Mouse (Mus musculus): ENCODE data around the gene Grik1. TPM values are rescaled to one million over a fixed set of nuclear protein-coding genes. Genes with fewer than 3 reads are reported as not detected.

Grik1 gene
- polyA plus RNA-seq, 1 experiment: not detected

DNA sequence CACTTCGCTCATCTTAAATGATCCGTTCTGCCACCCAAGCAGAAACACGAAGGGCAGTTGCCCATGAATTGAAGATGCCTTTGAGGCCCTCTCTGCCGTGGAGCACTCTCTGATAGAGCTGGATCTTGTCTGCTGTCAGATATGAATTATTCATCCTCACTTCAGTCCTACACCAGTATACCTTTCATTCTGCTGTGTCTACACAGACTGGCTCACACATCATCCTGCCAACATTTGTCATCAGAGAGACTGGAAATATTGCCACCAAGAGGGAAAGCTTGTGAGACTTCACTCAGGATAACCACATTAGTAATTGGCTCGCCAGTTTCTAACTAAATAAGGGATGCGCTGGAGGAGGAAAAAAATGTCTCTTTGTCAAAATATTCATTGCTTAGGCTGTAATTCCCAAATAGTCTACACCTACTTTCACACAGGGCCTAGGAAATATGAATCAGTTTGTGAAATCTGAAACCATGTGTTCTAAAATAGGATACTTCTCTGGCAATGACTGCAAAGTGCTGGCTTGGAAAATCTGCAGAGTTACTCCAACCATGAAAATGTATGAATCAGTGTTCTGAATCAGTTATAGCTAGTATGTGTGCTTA, 102.5 kb downstream of the Grik1 start:
- TF ChIP-seq USF1 (IDR thresholded peaks at IDR 0.05; ENCODE audit: low read depth) (no peak), FOSL1 (IDR thresholded peaks at IDR 0.05; ENCODE audit: insufficient read depth, low read length, poor library complexity, severe bottlenecking) (no peak), MYOG (IDR thresholded peaks at IDR 0.05; ENCODE audit: control insufficient read depth, extremely low read depth, insufficient read length) (no peak), CTCF (IDR thresholded peaks at IDR 0.05; ENCODE audit: control insufficient read depth, insufficient read depth, insufficient read length) (no peak), MYOD1 (IDR thresholded peaks at IDR 0.05; ENCODE audit: control insufficient read depth, insufficient read length, low read depth) (no peak), CEBPB (IDR thresholded peaks at IDR 0.05; ENCODE audit: low read depth) (no peak), MAX (IDR thresholded peaks at IDR 0.05) (no peak)

DNA sequence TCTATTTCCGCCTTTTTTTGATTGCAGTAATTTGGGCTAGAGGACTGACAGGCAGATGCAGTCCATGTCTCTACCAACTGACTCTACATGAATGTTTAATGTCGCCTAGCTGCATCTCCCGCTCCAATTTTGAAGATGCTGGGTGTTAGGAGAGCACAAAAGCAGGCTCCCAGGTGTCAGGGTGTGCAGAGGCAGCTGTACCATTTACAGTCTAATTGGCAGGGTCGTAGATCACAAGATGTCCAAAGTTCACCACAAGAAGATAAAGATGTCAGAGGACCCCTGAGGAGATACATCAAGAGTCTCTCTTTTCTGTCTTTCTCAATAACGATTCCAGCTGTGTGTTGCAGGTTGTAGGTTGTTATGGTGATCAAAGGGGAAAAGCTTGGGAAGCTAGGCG, 111.3 kb downstream of the Grik1 start:
- Histone ChIP-seq H3K79me2 (ENCODE audit: control insufficient read depth, insufficient read depth) (no peaks in the 10 kb centered on the region), H3K36me3 (ENCODE audit: control insufficient read depth, insufficient read depth) (no peaks in the 10 kb centered on the region), H3K27me3 (ENCODE audit: control insufficient read depth, insufficient read depth, insufficient read length) (no peaks in the 10 kb centered on the region), H3K79me3 (ENCODE audit: low read depth) (no peaks in the 10 kb centered on the region), H3K4me3 (ENCODE audit: insufficient read depth, poor library complexity, severe bottlenecking) (no peak overlapping the region), H3ac (ENCODE audit: control insufficient read depth, insufficient read length, low read depth) (no peak overlapping the region)
- TF ChIP-seq CTCF (IDR thresholded peaks at IDR 0.05; ENCODE audit: control insufficient read depth, insufficient read depth, insufficient read length) (no peak), MAX (IDR thresholded peaks at IDR 0.05) (no peak), MYOG (IDR thresholded peaks at IDR 0.05; ENCODE audit: control insufficient read depth, extremely low read depth, insufficient read length) (no peak), FOSL1 (IDR thresholded peaks at IDR 0.05; ENCODE audit: insufficient read depth, low read length, poor library complexity, severe bottlenecking) (no peak), CEBPB (IDR thresholded peaks at IDR 0.05; ENCODE audit: low read depth) (no peak), MYOD1 (IDR thresholded peaks at IDR 0.05; ENCODE audit: control insufficient read depth, insufficient read length, low read depth) (no peak), USF1 (IDR thresholded peaks at IDR 0.05; ENCODE audit: low read depth) (no peak)

More for the DNA sequence above, 102.5 kb downstream of the Grik1 start:
- Histone ChIP-seq H3K27me3 (ENCODE audit: control insufficient read depth, insufficient read depth, insufficient read length) (no peaks in the 10 kb centered on the region), H3K4me3 (ENCODE audit: insufficient read depth, poor library complexity, severe bottlenecking) (no peak overlapping the region), H3K36me3 (ENCODE audit: control insufficient read depth, insufficient read depth) (no peaks in the 10 kb centered on the region), H3K79me2 (ENCODE audit: control insufficient read depth, insufficient read depth) (no peaks in the 10 kb centered on the region), H3K79me3 (ENCODE audit: low read depth) (no peaks in the 10 kb centered on the region), H3ac (ENCODE audit: control insufficient read depth, insufficient read length, low read depth) (no peak overlapping the region)

DNA sequence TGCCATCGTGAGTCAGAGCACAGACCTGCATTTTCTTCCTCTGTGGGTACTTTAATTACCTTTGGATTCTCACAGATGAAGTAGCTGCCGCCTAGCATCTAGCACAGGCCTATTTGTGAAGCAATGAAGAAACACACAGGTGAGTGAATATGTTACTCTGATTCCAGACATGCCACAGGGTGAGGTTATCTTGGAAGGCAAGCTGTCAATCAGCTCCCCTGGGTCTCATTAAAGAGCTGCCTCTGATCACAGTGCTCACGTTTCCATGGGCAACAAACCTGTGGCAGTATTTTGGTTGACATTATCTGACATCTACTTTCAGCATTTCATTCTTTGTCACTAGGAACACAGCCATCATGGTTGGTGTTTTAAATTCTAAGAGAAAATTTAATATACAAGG, 112.7 kb downstream of the Grik1 start:
- no peaks in the 10 kb centered on the region for H3K79me3 ChIP-seq (ENCODE audit: low read depth)
- TF ChIP-seq MYOG (IDR thresholded peaks at IDR 0.05; ENCODE audit: control insufficient read depth, extremely low read depth, insufficient read length) (no peak), CEBPB (IDR thresholded peaks at IDR 0.05; ENCODE audit: low read depth) (no peak)
- no peaks in the 10 kb centered on the region for H3K79me2 ChIP-seq (ENCODE audit: control insufficient read depth, insufficient read depth)
- H3K27me3 ChIP-seq (ENCODE audit: control insufficient read depth, insufficient read depth, insufficient read length): no peaks in the 10 kb centered on the region
- no peak overlapping the region for H3ac ChIP-seq (ENCODE audit: control insufficient read depth, insufficient read length, low read depth)
- no peaks in the 10 kb centered on the region for H3K36me3 ChIP-seq (ENCODE audit: control insufficient read depth, insufficient read depth)
- no peak overlapping the region for H3K4me3 ChIP-seq (ENCODE audit: insufficient read depth, poor library complexity, severe bottlenecking)

DNA sequence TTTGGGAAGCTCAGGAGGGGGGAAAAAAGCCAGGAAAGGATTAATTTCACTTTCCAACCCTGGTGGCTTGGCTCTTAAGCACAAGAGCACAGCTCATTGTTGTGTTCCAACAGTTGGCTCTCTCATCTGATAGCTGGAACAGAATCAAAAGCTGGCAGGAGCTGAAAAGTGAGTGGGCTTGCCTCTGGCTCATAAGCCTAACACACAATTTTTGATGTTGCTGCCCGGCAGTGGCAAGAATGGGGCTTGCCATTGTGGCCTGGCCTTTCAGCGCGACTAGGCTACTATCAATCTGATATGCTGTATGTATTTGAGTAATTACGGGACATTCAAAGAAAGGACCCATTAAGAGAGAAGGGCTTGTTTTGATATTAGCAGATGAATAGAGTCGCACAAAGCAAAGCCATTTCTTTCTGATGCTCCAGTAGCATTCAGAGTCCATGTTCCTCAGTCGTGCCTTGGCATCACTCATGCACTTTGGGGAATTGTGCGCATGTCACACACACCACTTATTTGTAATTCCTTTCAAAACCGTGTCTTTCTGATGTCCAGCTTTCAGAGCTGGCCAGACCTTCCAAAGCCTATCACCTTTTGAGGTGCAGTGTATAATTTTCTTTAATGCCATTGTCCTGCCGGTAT, 115.9 kb downstream of the Grik1 start:
- no peaks in the 10 kb centered on the region for H3K79me3 ChIP-seq (ENCODE audit: low read depth)
- no peaks in the 10 kb centered on the region for H3K36me3 ChIP-seq (ENCODE audit: control insufficient read depth, insufficient read depth)
- TF ChIP-seq MYOG (IDR thresholded peaks at IDR 0.05; ENCODE audit: control insufficient read depth, extremely low read depth, insufficient read length) (no peak), CTCF (IDR thresholded peaks at IDR 0.05; ENCODE audit: control insufficient read depth, insufficient read depth, insufficient read length) (no peak), MYOD1 (IDR thresholded peaks at IDR 0.05; ENCODE audit: control insufficient read depth, insufficient read length, low read depth) (no peak), CEBPB (IDR thresholded peaks at IDR 0.05; ENCODE audit: low read depth) (no peak), FOSL1 (IDR thresholded peaks at IDR 0.05; ENCODE audit: insufficient read depth, low read length, poor library complexity, severe bottlenecking) (no peak), MAX (IDR thresholded peaks at IDR 0.05) (no peak), USF1 (IDR thresholded peaks at IDR 0.05; ENCODE audit: low read depth) (no peak)
- no peak overlapping the region for H3K4me3 ChIP-seq (ENCODE audit: insufficient read depth, poor library complexity, severe bottlenecking)
- H3K79me2 ChIP-seq (ENCODE audit: control insufficient read depth, insufficient read depth): no peaks in the 10 kb centered on the region
- H3ac ChIP-seq (ENCODE audit: control insufficient read depth, insufficient read length, low read depth): no peak overlapping the region
- H3K27me3 ChIP-seq (ENCODE audit: control insufficient read depth, insufficient read depth, insufficient read length): no peaks in the 10 kb centered on the region

DNA sequence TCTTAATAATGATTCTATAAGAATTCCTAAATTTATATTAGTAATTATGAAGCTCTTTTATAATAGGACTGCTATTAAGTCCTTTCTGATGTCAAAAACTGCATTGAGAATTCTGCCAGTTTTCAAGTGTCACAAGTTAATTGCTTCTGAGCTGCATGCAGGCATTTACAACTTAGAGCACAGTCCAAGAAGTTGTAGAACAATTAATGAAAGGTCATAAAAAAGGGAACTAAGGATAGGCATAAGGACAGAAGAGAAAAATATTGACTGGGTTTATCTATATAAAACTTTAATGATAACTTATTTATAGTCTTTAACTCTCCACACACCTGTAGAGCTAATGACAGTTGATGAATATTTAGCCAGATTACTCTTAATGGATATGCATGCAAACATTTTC, 123.5 kb downstream of the Grik1 start:
- Histone ChIP-seq H3K79me3 (ENCODE audit: low read depth) (no peaks in the 10 kb centered on the region), H3ac (ENCODE audit: control insufficient read depth, insufficient read length, low read depth) (no peak overlapping the region), H3K36me3 (ENCODE audit: control insufficient read depth, insufficient read depth) (no peaks in the 10 kb centered on the region), H3K4me3 (ENCODE audit: insufficient read depth, poor library complexity, severe bottlenecking) (no peak overlapping the region), H3K79me2 (ENCODE audit: control insufficient read depth, insufficient read depth) (no peaks in the 10 kb centered on the region), H3K27me3 (ENCODE audit: control insufficient read depth, insufficient read depth, insufficient read length) (no peaks in the 10 kb centered on the region)
- TF ChIP-seq MAX (IDR thresholded peaks at IDR 0.05) (no peak), USF1 (IDR thresholded peaks at IDR 0.05; ENCODE audit: low read depth) (no peak), MYOD1 (IDR thresholded peaks at IDR 0.05; ENCODE audit: control insufficient read depth, insufficient read length, low read depth) (no peak), CTCF (IDR thresholded peaks at IDR 0.05; ENCODE audit: control insufficient read depth, insufficient read depth, insufficient read length) (no peak), MYOG (IDR thresholded peaks at IDR 0.05; ENCODE audit: control insufficient read depth, extremely low read depth, insufficient read length) (no peak), CEBPB (IDR thresholded peaks at IDR 0.05; ENCODE audit: low read depth) (no peak), FOSL1 (IDR thresholded peaks at IDR 0.05; ENCODE audit: insufficient read depth, low read length, poor library complexity, severe bottlenecking) (no peak)
